Mouse (Mus musculus): ENCODE measurements around the gene Rrm1. TPM values are rescaled to one million over a fixed set of nuclear protein-coding genes. Genes with fewer than 3 reads are reported as not detected.

Gene Rrm1
- polyA plus RNA-seq, 1 experiment from 2014 or later: 261 TPM

- ATAC-seq (ENCODE audit: insufficient number of reproducible peaks, low FRiP score, low TSS enrichment, low read depth): no peak
- Histone ChIP-seq H3K27ac (replicated peaks; ENCODE audit: low read depth, low read length) (no peak overlapping the region), H3K9ac (ENCODE audit: low read length) (no peak overlapping the region), H3K36me3 (ENCODE audit: control insufficient read depth, insufficient read depth, low read length) (no peaks in the 10 kb centered on the region), H3K9me3 (ENCODE audit: control insufficient read depth, low read length) (no peaks in the 10 kb centered on the region), H3K4me3 (ENCODE audit: low read depth, low read length) (no peak overlapping the region), H3K4me2 (ENCODE audit: low read depth, severe bottlenecking) (no peak overlapping the region), H3K4me1 (ENCODE audit: control insufficient read depth, insufficient read depth, low read length) (no peaks in the 10 kb centered on the region), H3K27me3 (ENCODE audit: control insufficient read depth, insufficient read depth, low read length) (no peaks in the 10 kb centered on the region)
- 67% methylated on average over 5 of the region's 5 CpGs for WGBS
- DNase-seq (ENCODE audit: low spot score): no peak
Measured at GRCm38 (mm10) chr7:102501986-102502385, 60.5 kb downstream of the Rrm1 start.

- peak; percentile 83 for DNase-seq (ENCODE audit: low spot score)
- no peaks in the 10 kb centered on the region for H3K36me3 ChIP-seq (ENCODE audit: control insufficient read depth, insufficient read depth, low read length)
- 45% methylated on average over 3 of the region's 3 CpGs for WGBS
- peak; percentile 64 for ATAC-seq (ENCODE audit: insufficient number of reproducible peaks, low FRiP score, low TSS enrichment, low read depth)
- H3K4me1 ChIP-seq (ENCODE audit: control insufficient read depth, insufficient read depth, low read length): no peaks in the 10 kb centered on the region
- no peak overlapping the region for H3K27ac ChIP-seq (replicated peaks; ENCODE audit: low read depth, low read length)
- no peaks in the 10 kb centered on the region for H3K27me3 ChIP-seq (ENCODE audit: control insufficient read depth, insufficient read depth, low read length)
- no peak overlapping the region for H3K4me2 ChIP-seq (ENCODE audit: low read depth, severe bottlenecking)
- H3K9ac ChIP-seq (ENCODE audit: low read length): no peak overlapping the region
- H3K9me3 ChIP-seq (ENCODE audit: control insufficient read depth, low read length): no peaks in the 10 kb centered on the region
- no peak overlapping the region for H3K4me3 ChIP-seq (ENCODE audit: low read depth, low read length)
Measured at GRCm38 (mm10) chr7:102506848-102507247, 65.4 kb downstream of the Rrm1 start.

- no peak for ATAC-seq (ENCODE audit: insufficient number of reproducible peaks, low FRiP score, low TSS enrichment, low read depth)
- Histone ChIP-seq H3K9ac (ENCODE audit: low read length) (no peak overlapping the region), H3K4me1 (ENCODE audit: control insufficient read depth, insufficient read depth, low read length) (no peaks in the 10 kb centered on the region), H3K4me2 (ENCODE audit: low read depth, severe bottlenecking) (no peak overlapping the region), H3K4me3 (ENCODE audit: low read depth, low read length) (no peak overlapping the region), H3K27me3 (ENCODE audit: control insufficient read depth, insufficient read depth, low read length) (no peaks in the 10 kb centered on the region), H3K36me3 (ENCODE audit: control insufficient read depth, insufficient read depth, low read length) (no peaks in the 10 kb centered on the region), H3K9me3 (ENCODE audit: control insufficient read depth, low read length) (no peaks in the 10 kb centered on the region), H3K27ac (replicated peaks; ENCODE audit: low read depth, low read length) (no peak overlapping the region)
- WGBS: 87% methylated on average over 9 of the region's 9 CpGs
- no peak for DNase-seq (ENCODE audit: low spot score)
Measured at GRCm38 (mm10) chr7:102508066-102508465, 66.6 kb downstream of the Rrm1 start.

GRCm38 (mm10) chr7:102508666-102509065 lies 67.2 kb downstream of the Rrm1 start:
- Histone ChIP-seq H3K27me3 (ENCODE audit: control insufficient read depth, insufficient read depth, low read length) (no peaks in the 10 kb centered on the region), H3K9ac (ENCODE audit: low read length) (no peak overlapping the region), H3K9me3 (ENCODE audit: control insufficient read depth, low read length) (no peaks in the 10 kb centered on the region), H3K36me3 (ENCODE audit: control insufficient read depth, insufficient read depth, low read length) (no peaks in the 10 kb centered on the region), H3K4me2 (ENCODE audit: low read depth, severe bottlenecking) (no peak overlapping the region), H3K4me1 (ENCODE audit: control insufficient read depth, insufficient read depth, low read length) (no peaks in the 10 kb centered on the region), H3K27ac (replicated peaks; ENCODE audit: low read depth, low read length) (no peak overlapping the region), H3K4me3 (ENCODE audit: low read depth, low read length) (no peak overlapping the region)
- ATAC-seq (ENCODE audit: insufficient number of reproducible peaks, low FRiP score, low TSS enrichment, low read depth) (no peak), DNase-seq (ENCODE audit: low spot score) (no peak)
- WGBS: 91% methylated on average over 6 of the region's 6 CpGs

GRCm38 (mm10) chr7:102509726-102510125 lies 68.2 kb downstream of the Rrm1 start:
- no peaks in the 10 kb centered on the region for H3K36me3 ChIP-seq (ENCODE audit: control insufficient read depth, insufficient read depth, low read length)
- WGBS: 71% methylated on average over 7 of the region's 7 CpGs
- no peak for DNase-seq (ENCODE audit: low spot score)

GRCm38 (mm10) chr7:102511927-102512326 lies 70.4 kb downstream of the Rrm1 start:
- Histone ChIP-seq H3K9me3 (ENCODE audit: control insufficient read depth, low read length) (no peaks in the 10 kb centered on the region), H3K27ac (replicated peaks; ENCODE audit: low read depth, low read length) (no peak overlapping the region), H3K9ac (ENCODE audit: low read length) (no peak overlapping the region), H3K4me1 (ENCODE audit: control insufficient read depth, insufficient read depth, low read length) (no peaks in the 10 kb centered on the region), H3K4me2 (ENCODE audit: low read depth, severe bottlenecking) (no peak overlapping the region), H3K36me3 (ENCODE audit: control insufficient read depth, insufficient read depth, low read length) (no peaks in the 10 kb centered on the region), H3K4me3 (ENCODE audit: low read depth, low read length) (no peak overlapping the region), H3K27me3 (ENCODE audit: control insufficient read depth, insufficient read depth, low read length) (peaks cover 3% of the 10 kb centered on the region; the same call in 1 of the 2 replicates)
- DNase-seq (ENCODE audit: low spot score) (no peak), ATAC-seq (ENCODE audit: insufficient number of reproducible peaks, low FRiP score, low TSS enrichment, low read depth) (no peak)
- 93% methylated on average over 10 of the region's 10 CpGs for WGBS

More at GRCm38 (mm10) chr7:102509726-102510125, 68.2 kb downstream of the Rrm1 start:
- Histone ChIP-seq H3K9ac (ENCODE audit: low read length) (no peak overlapping the region), H3K4me1 (ENCODE audit: control insufficient read depth, insufficient read depth, low read length) (no peaks in the 10 kb centered on the region), H3K27ac (replicated peaks; ENCODE audit: low read depth, low read length) (no peak overlapping the region), H3K27me3 (ENCODE audit: control insufficient read depth, insufficient read depth, low read length) (peaks cover 3% of the 10 kb centered on the region; the same call in 1 of the 2 replicates), H3K4me2 (ENCODE audit: low read depth, severe bottlenecking) (no peak overlapping the region), H3K9me3 (ENCODE audit: control insufficient read depth, low read length) (no peaks in the 10 kb centered on the region), H3K4me3 (ENCODE audit: low read depth, low read length) (no peak overlapping the region)
- no peak for ATAC-seq (ENCODE audit: insufficient number of reproducible peaks, low FRiP score, low TSS enrichment, low read depth)

- H3K27ac ChIP-seq (replicated peaks; ENCODE audit: low read depth, low read length): no peak overlapping the region
- H3K9me3 ChIP-seq (ENCODE audit: control insufficient read depth, low read length): no peaks in the 10 kb centered on the region
- H3K36me3 ChIP-seq (ENCODE audit: control insufficient read depth, insufficient read depth, low read length): no peaks in the 10 kb centered on the region
- H3K9ac ChIP-seq (ENCODE audit: low read length): peak overlapping the region; percentile 69
- under 1% methylated on average over 54 of the region's 54 CpGs for WGBS
- H3K27me3 ChIP-seq (ENCODE audit: control insufficient read depth, insufficient read depth, low read length): peaks cover 3% of the 10 kb centered on the region; the same call in 1 of the 2 replicates
- H3K4me3 ChIP-seq (ENCODE audit: low read depth, low read length): peak overlapping the region; percentile 36
- ATAC-seq (ENCODE audit: insufficient number of reproducible peaks, low FRiP score, low TSS enrichment, low read depth) (peak; percentile 85), DNase-seq (ENCODE audit: low spot score) (peak; percentile 92)
- peak overlapping the region; percentile 85 for H3K4me2 ChIP-seq (ENCODE audit: low read depth, severe bottlenecking)
- H3K4me1 ChIP-seq (ENCODE audit: control insufficient read depth, insufficient read depth, low read length): no peaks in the 10 kb centered on the region
Measured at GRCm38 (mm10) chr7:102512814-102513435, 71.4 kb downstream of the Rrm1 start.

GRCm38 (mm10) chr7:102514144-102514543 lies 72.6 kb downstream of the Rrm1 start:
- Histone ChIP-seq H3K9ac (ENCODE audit: low read length) (no peak overlapping the region), H3K4me3 (ENCODE audit: low read depth, low read length) (no peak overlapping the region), H3K9me3 (ENCODE audit: control insufficient read depth, low read length) (no peaks in the 10 kb centered on the region), H3K4me2 (ENCODE audit: low read depth, severe bottlenecking) (no peak overlapping the region), H3K27ac (replicated peaks; ENCODE audit: low read depth, low read length) (no peak overlapping the region), H3K36me3 (ENCODE audit: control insufficient read depth, insufficient read depth, low read length) (no peaks in the 10 kb centered on the region), H3K27me3 (ENCODE audit: control insufficient read depth, insufficient read depth, low read length) (peaks cover 3% of the 10 kb centered on the region; the same call in 1 of the 2 replicates), H3K4me1 (ENCODE audit: control insufficient read depth, insufficient read depth, low read length) (no peaks in the 10 kb centered on the region)
- ATAC-seq (ENCODE audit: insufficient number of reproducible peaks, low FRiP score, low TSS enrichment, low read depth) (no peak), DNase-seq (ENCODE audit: low spot score) (no peak)
- WGBS: 53% methylated on average over 4 of the region's 4 CpGs
